Mouse (Mus musculus) WW6 (cell line): ENCODE measurements around the gene Tlx1.

ENCODE experiments used
- DNase-seq: peaks from one replicate; pipeline ENCODE4 v3.0.0-alpha.2; 2013; ENCODE audit warnings: low read depth, low spot score

Tlx1 gene

GRCm38 (mm10) chr19:45150490-45151181 lies at the start of gene Tlx1:
Tlx1 (plus strand) TSS chr19:45150680.
- no peak for DNase-seq

DNA sequence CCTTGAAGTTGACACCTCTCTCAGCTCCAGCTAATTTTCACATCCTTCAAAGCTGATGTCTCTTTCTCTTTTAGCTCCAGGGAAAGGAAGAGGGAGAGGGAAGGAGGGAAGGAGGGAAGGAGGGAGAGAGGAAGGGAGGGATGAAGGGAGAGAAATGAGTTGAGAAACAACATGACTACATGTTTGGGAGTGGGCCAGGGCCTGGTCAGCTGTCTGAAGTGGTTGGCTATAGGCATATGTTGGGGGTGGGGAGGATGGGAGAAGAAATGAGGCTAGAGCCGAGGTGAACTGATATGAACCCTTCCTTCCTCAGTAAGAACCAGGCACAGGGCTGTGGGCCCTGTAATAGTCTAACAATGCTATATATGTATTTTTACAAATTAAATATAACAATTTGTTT lies 44.9 kb upstream of the Tlx1 start:
- DNase-seq, result no peak

DNA sequence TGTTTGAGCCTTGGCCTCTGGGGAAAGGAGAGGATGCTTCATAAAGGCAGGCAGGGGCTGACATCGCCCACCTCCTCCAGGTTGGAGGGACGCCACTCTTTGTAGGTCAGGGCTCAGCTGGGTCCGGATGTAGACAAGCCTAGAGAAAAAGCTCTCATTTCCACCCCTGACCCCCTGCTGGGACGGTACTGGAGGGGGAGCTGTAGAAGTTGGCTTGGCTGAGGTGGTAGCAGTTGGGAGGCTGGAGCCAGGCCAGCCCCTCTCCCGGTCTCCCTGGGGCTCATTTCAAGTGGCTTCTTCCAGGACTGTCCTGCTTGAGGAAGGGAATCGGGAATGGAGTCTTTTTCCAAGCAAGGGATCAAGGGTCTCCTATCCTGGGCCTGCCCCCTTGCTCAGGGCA lies 43.8 kb upstream of the Tlx1 start:
- DNase-seq, result no peak

- no peak for DNase-seq
Observed at GRCm38 (mm10) chr19:45110681-45111080, 39.8 kb upstream of the Tlx1 start.

DNA sequence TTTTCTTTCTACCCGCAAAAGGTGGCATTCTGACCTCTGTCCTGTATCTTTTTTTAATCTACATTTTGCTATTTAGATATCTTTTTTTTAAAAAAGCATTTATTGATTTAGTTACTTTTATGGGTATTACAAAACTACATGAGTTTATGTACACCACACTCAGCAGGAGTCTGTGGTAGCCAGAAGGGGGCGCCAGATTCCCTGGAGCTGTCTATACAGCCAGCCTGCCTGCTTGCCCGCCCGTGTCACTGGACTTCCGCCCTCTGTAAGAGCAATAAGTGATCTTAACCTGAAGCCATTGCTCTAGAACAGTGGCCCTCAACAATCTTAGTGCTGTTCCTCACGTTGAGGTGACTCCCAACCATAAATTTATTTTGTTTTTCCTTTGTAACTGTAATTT lies 38.0 kb upstream of the Tlx1 start:
- no peak for DNase-seq

- no peak for DNase-seq
Observed at GRCm38 (mm10) chr19:45113791-45114460, 36.6 kb upstream of the Tlx1 start.

DNA sequence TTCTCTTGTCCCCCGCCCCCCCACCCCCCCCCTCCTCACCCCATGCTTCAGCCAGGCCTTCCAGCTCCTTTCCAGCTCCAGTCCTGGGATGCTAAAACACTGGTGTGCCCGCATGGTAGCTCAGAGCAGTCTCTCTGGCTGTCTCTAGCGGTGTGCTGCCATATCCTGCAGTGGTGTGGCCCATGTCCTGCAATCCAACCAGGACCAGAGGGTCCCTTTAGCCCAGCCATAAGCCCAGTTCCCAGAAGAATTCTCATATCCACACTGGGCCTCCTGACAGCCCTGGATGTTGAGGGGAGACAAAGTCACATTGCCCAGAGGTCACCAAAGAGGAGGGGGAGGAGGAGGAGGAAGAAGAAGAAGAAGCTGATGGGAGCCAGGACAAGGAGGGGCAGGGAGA lies 35.7 kb upstream of the Tlx1 start:
- DNase-seq, result no peak

- DNase-seq, result no peak
Observed at GRCm38 (mm10) chr19:45116798-45117197, 33.7 kb upstream of the Tlx1 start.

- DNase-seq, result no peak
Observed at GRCm38 (mm10) chr19:45131966-45132628, 18.4 kb upstream of the Tlx1 start.

GRCm38 (mm10) chr19:45142531-45142930 lies 7.9 kb upstream of the Tlx1 start:
- DNase-seq, result no peak

DNA sequence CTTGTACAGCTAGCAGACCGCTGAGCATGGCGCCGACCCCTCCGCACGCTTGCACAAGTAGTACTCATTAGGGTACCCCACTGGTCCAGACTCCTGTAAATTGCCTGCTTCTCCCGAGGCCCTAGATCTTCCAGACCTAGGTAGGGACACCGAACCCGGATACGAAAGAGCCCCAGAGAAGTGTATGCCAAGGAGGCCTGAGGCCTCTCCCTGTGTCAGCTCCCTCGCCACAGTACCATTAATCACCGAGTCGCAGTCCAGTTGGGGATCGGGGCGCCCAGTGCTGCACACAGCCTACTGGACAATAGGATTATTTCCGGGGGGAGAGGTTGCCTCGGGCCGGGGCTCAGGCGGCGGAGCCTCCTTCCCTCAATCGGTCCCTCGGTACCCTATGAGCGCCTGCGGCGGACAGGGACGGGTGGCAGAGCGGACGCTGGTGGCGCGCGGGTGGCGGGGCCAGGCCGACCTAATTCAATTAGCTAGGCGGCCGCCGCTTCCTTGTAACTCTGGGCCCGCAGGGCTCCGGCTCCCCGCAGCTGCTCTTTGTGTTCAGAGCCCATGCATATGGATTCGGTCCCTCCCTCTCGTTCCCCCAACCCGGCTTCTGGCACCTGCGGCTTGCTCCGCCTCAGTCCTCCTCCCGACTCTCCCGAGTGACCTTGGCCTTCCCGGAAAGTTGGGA lies 7.1 kb upstream of the Tlx1 start:
- no peak for DNase-seq

DNA sequence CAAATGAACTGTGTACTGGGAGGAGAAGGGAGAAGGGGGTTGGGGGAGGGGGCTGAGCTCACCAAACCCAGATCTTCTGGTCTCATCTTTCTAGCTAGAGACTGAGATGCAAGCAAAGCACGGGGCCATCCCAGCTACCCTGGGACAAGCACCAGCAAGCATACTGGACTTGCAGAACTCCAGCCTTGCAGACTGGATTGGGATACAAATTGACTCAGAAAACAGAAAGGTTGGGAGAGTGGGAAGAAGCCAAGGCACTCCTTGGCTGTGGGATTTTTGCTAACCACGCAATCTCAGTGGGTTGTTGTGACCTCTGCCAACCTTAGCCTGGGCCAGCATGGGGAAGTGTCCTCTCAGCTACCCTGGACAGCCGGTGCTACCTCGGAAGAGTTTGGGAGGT lies 3.4 kb upstream of the Tlx1 start:
- no peak for DNase-seq

- no peak for DNase-seq
Observed at GRCm38 (mm10) chr19:45151361-45152182, 1.1 kb downstream of the Tlx1 start.

GRCm38 (mm10) chr19:45152183-45152650 lies 1.7 kb downstream of the Tlx1 start:
- no peak for DNase-seq

DNA sequence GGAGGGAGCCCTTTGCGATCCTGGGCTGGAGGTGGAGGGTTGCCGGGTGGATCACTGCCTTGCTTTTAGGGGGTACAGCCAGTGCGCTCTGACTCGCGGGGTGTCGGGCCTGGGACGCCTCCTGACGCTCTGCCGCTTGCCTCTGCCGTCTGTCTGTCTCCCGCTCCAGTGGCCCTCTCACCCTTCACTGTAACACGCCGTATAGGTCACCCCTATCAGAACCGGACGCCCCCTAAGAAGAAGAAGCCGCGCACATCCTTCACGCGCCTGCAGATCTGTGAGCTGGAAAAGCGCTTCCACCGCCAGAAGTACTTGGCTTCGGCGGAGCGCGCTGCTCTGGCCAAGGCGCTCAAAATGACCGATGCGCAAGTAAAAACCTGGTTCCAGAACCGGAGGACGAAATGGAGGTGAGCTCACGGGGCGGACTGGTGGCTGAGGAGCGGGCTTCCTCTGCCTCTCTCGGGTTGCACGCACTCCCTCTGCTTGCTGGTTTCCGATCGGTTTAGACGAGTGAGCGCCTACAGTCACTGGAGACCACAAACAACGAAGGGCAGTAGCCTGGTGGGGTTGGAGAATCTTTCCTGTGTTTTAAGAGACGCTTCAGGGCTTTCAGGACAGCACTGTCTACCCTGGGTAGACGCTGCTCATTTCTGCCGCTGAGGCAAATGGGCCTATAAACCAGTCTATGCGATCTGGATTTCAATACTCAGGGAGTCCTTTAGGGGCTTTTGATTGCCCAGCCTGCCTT lies 3.0 kb downstream of the Tlx1 start:
- no peak for DNase-seq

DNA sequence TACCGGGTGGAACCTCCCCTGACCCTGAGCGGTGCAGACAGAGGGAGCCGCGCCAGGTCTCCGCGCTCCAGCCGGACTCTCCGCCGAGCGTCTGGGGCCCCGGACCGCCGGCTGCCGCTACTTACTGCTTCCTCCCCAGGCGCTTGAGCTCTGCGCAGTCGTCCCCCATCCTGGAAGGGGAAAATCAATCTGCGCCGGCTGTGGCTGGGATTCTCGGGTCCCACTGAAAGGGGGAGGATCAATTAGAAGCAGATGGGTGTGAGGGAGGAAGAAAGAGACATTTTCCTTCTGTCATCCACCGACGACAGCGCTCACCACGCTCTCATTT lies 3.5 kb downstream of the Tlx1 start:
- DNase-seq, result no peak

- DNase-seq, result no peak
Observed at GRCm38 (mm10) chr19:45154521-45154920, 4.0 kb downstream of the Tlx1 start.

DNA sequence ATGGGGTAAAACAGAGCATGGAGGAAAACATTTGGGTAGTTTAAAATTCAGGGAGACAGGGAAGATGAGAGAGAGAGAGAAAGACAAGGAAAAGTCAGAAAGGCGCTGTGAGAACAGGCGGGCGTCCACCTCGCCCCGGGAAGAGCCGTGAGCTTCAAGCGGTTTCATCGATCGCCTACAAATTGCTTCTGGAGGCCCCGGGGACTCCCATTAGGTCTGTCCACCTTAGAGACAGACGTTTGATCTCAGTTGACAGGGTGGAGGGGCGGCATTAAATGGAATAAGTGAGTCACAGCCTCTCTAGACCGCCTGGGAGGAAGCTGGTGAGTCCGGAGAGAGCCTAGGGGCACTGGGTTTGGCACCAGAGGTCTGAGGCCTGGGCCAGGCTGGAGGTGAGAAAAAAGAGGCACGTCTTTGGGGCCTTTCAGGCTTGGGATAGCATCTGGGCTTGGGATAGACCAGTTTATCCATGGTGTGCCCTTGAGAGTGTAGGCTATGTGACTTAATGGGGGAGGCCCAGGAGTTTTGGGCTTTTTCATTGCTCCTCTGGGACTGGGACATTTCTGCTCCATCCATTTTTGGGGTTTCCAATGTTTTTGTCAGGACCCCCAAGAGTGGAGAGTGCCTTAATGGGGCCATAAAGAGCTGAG lies 4.8 kb downstream of the Tlx1 start:
- no peak for DNase-seq

- no peak for DNase-seq
Observed at GRCm38 (mm10) chr19:45155791-45156186, 5.3 kb downstream of the Tlx1 start.

DNA sequence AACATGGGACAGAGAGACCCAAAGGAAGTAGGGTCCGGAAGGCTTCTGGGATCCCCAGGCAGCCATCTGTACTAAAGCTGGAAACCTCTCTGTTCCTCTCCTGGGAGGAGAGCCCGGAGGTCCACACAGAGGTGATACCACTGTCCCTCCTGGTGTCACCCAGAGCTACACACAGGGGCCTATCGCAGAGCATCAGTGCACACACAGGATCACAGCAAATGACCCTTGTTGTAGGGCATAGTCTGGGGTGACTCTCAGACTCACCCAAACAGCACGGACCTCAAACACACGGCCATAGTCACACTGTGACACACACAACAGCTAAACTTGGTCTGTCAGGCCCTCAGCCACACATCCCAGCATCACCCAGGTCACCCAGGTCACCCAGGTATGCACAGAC lies 5.9 kb downstream of the Tlx1 start:
- DNase-seq, result no peak
